Mouse (Mus musculus) frontal cortex, adult (tissue): ENCODE measurements at regions not wholly inside any gene's neighbourhood (a gene's known extent, or its start where the extent isn't known, plus 50 kb on each side); places are given as distances from the start of the nearest gene placed in this dataset.
"Not testable (repeated sequence)": the region's sequence is repeated elsewhere in the genome, so short reads cannot be mapped to it uniquely, and the experiment has no call there.

Experiments used
- ATAC-seq: cut with Nextera tagmentation; 2 replicates; pipeline ENCODE4 v1.9.2; 2017; ENCODE audit warnings: mild to moderate bottlenecking, moderate library complexity, mixed read lengths; ENCODE audit not compliant: low TSS enrichment

DNA sequence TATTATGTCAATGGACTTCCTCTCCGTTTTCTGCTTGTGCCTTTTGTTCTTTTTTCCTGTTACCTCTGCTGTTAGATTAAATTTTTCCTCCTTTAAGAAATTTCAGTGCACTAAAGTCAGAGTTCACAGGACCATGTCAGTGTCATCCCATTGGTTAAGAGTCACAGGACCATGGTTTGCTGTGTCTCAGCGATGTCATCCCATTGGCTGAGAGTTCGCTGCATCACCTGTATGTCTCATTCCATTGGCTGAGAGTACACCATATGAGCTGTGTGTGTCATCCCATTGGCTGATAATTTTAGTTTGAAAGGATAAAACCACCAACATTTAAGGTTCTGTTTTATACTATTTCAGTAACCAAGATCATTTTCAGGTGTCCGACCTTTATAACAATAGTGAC is 50.7 kb upstream of the Jade1 start:
- no peak for ATAC-seq

- no peak for ATAC-seq
Measured at GRCm38 (mm10) chr3:41502161-41502560, 53.4 kb upstream of the Jade1 start.

DNA sequence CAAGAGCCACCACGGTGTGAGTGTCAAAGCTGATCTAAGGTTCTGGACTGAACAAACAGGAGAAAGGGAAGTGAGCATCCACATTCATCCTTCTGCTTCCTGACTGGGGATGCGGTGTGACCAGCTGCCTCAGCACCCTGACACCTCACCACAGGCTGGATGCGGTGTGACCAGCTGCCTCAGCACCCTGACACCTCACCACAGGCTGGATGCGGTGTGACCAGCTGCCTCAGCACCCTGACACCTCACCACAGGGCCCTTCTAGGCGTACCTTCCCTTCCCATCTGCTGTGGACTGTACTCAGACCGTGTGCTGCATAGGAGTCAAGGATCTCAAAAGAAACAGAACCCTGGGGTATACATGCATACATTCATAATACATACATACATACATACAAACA is 53.9 kb upstream of the Jade1 start:
- not testable (repeated sequence) for ATAC-seq

DNA sequence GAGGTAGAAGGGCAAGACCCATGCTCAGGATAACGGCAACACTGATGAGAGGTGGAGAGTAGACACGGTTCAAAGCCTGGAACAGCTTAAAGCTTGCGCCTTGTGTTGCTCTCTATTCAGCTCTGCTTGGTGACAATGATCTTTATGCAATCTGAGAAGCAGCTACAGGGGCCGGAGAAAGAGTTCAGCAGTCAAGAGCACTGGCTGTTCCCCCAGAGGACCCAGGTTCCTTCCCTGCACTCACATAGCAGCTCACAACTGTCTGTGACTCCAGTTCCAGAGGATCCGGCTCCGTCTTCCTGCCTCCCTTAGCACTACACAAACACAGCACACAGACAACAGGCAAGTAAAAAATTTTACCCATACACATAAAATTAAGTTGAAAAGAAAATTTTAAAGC is 54.4 kb upstream of the Jade1 start:
- no peak for ATAC-seq

- no peak for ATAC-seq
Measured at GRCm38 (mm10) chr3:41499680-41500079, 55.9 kb upstream of the Jade1 start.

GRCm38 (mm10) chr3:41498791-41499190 is 56.7 kb upstream of the Jade1 start:
- ATAC-seq = no peak

DNA sequence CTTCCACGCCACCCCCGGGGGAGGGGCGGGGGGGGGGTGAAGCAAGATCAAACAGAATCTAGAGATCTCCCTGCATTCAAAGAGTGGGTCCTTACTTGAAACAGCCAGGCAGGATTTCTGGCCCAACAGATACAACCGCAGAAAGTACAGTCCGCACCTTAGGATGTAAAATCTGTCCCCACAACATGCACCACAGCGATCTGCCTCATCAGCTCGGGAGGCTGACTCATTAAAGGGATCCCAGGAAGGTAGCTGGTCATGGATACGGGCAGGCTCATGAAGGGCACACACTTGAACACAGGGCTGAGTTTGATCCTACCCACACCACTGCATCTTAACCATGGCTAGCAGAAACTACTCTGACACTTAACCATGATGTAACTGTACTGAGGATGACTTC is 57.8 kb upstream of the Jade1 start:
- ATAC-seq = no peak

GRCm38 (mm10) chr3:41496931-41497710 is 58.4 kb upstream of the Jade1 start:
- ATAC-seq = peak; percentile 59

GRCm38 (mm10) chr3:41495893-41496292 is 59.6 kb upstream of the Jade1 start:
- ATAC-seq = no peak

GRCm38 (mm10) chr3:41495097-41495496 is 60.4 kb upstream of the Jade1 start:
- ATAC-seq = no peak

DNA sequence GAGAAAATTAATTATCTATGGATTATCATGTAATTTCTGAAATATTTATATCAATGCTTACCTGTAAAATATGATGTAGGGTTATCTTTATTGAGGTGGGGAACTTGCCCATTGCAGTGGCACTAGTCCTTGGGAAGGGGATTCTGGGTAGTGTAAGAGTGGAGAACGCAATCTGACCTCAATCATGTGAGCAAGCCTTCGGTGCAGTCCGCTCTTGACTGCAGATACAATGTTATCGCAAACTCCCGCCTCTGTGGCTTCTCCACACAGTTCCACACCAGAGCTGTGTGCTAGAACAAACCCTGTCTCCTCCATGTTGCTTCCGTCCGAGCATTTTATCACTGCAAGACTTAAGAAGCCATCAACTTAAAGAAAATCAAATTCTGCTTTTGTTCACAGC is 62.1 kb upstream of the Jade1 start:
- ATAC-seq = no peak

- ATAC-seq = no peak
Measured at GRCm38 (mm10) chr3:41492727-41493392, 62.7 kb upstream of the Jade1 start.

- ATAC-seq = no peak
Measured at GRCm38 (mm10) chr3:41492031-41492726, 63.4 kb upstream of the Jade1 start.

GRCm38 (mm10) chr3:41491185-41491584 is 64.3 kb upstream of the Jade1 start:
- ATAC-seq = no peak

- ATAC-seq = no peak
Measured at GRCm38 (mm10) chr3:41489998-41490397, 65.5 kb upstream of the Jade1 start.

GRCm38 (mm10) chr3:41489571-41489970 is 66.0 kb upstream of the Jade1 start:
- no peak for ATAC-seq

- no peak for ATAC-seq
Measured at GRCm38 (mm10) chr3:41488229-41488774, 67.2 kb upstream of the Jade1 start.

DNA sequence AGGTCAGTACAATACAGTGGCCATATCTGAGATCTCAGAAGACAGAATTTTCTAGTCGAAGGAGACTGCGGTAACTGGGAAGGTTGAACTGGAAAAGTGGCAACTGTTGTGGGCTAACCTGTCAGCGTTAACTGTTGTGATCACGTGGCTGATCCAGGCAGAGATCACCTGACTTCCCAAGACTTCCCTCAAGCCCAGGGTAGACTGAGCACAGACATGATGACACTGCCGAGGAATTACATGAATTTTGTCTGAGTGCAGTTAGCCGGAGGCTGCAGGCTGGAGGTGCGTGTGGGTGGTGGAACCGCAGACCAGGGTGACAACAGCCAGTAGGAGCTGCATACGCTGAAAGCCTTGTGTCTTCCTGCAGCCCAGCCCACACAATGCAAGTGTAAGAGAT is 70.6 kb upstream of the Jade1 start:
- peak; percentile 70 for ATAC-seq

- no peak for ATAC-seq
Measured at GRCm38 (mm10) chr3:41483582-41483981, 71.9 kb upstream of the Jade1 start.

DNA sequence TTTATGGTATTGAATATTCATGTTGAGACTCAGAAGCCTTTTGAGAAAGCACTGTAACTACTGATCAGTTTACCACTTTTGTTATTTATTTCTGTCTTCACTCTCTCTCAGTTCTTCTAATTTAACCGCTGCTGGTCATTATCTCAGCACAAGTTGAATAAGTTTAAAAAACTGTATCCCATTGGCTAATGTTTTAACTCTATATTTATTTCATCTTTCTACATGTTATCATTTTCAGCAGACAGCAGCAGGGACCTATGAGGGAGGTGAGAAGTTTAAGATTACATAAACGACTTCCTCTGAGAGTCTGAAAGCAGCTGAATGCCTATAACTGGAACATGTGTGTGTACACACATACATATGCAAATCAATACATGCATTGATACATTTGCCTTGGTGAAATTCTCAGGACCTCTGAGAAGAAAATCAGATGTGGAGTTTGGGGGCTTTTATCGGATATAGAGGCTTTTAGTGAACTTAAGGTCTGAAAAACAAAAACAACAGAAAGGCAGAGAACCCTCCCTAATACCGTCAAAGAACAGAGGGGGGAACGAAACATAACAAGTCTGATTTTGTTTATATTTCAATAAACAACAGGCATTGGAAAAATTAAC is 72.5 kb upstream of the Jade1 start:
- ATAC-seq = 0 out of 2 replicates have a peak, but pooled peaks have one; percentile 42

DNA sequence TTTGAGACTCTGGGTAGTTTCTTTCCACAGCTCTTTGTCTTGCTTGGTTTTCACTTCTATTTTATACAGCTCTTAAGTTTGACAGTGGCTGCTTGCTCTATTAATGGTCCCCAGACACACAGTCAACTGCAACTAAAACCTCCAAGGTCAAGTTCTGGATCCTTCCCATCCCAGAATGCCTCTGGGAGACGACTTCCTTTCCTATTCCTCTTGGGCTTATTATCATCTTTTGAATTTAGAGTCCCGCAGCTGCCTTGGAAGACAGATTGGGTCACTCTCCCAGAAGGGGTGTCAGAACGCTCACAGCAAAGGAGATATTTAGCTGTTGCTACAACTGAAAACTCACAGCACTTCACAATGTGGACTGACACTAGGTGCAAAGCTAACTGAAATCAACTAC is 75.3 kb upstream of the Jade1 start:
- no peak for ATAC-seq

GRCm38 (mm10) chr3:41478971-41479370 is 76.6 kb upstream of the Jade1 start:
- no peak for ATAC-seq
